Mouse (Mus musculus): ENCODE data around the gene Olfr437. TPM values are rescaled to one million over a fixed set of nuclear protein-coding genes. Genes with fewer than 3 reads are reported as not detected.
"Not testable (repeated sequence)": the region's sequence is repeated elsewhere in the genome, so short reads cannot be mapped to it uniquely, and the experiment has no call there.

Gene Olfr437
- polyA plus RNA-seq, 1 experiment from 2014 or later = not detected

DNA sequence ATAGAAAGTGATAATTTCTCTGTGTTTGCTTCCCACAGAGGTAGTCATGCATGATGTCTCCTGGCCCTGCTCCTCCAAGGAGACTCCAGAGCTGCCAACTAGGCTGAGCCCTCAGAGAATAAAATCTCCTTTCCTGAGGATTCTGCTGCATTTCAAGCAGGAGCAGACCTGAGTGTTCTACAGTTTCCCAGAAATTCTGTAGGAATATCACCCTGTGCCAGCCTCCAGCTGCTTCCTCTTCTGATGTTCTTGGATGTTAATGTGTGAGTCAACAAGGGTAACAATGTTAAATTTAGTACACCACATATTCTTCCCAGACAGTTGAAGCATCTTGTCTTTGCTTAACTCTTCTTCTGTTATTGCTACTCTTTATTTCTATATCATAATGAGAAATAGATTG is 49.8 kb downstream of the Olfr437 start, which contains the start of gene Olfr434:
Olfr434 (plus strand) TSS at position 149 of the 400 bp plus-strand sequence.
- H3K36me3 ChIP-seq (ENCODE audit: poor library complexity, severe bottlenecking); H3K9me3 ChIP-seq (replicated peaks); H3K27ac ChIP-seq; ATAC-seq; H3K4me1 ChIP-seq; H3K4me3 ChIP-seq; H3K4me2 ChIP-seq; H3K9ac ChIP-seq; H3K27me3 ChIP-seq: not testable (repeated sequence)

Other genes with a start within 250 kb of the Olfr437 start
- gene Olfr446, start 241.9 kb upstream of the Olfr437 start, polyA plus RNA-seq (2015; fragmentation: Nextera tagmentation; extraction: Ambion mirVana) = not detected in 2 replicates
- not detected in 2 replicates for gene Olfr444, start 214.2 kb upstream of the Olfr437 start, polyA plus RNA-seq (2015; fragmentation: Nextera tagmentation; extraction: Ambion mirVana)
- gene Olfr441, start 56.9 kb upstream of the Olfr437 start, polyA plus RNA-seq (2015; fragmentation: Nextera tagmentation; extraction: Ambion mirVana) = not detected in 2 replicates
- gene Olfr237-ps1, start 16.7 kb upstream of the Olfr437 start, polyA plus RNA-seq (2015; fragmentation: Nextera tagmentation; extraction: Ambion mirVana) = not detected in 2 replicates
- gene Olfr13, start 8.9 kb downstream of the Olfr437 start, polyA plus RNA-seq (2015; fragmentation: Nextera tagmentation; extraction: Ambion mirVana) = not detected in 2 replicates
- not detected in 2 replicates for gene Olfr435, start 33.9 kb downstream of the Olfr437 start, polyA plus RNA-seq (2015; fragmentation: Nextera tagmentation; extraction: Ambion mirVana)
- gene Olfr434, start 49.7 kb downstream of the Olfr437 start, polyA plus RNA-seq (2015; fragmentation: Nextera tagmentation; extraction: Ambion mirVana) = not detected in 2 replicates
- gene Olfr47, start 68.2 kb downstream of the Olfr437 start, polyA plus RNA-seq (2015; fragmentation: Nextera tagmentation; extraction: Ambion mirVana) = not detected in 2 replicates
- gene Arhgef5, start 102.3 kb downstream of the Olfr437 start, polyA plus RNA-seq (2015; fragmentation: Nextera tagmentation; extraction: Ambion mirVana) = 1.5 and 2.4 TPM in 2 replicates
- gene Nobox, start 146.3 kb downstream of the Olfr437 start, polyA plus RNA-seq (2015; fragmentation: Nextera tagmentation; extraction: Ambion mirVana) = not detected in 2 replicates

Measured in forebrain, embryonic 13.5 days (tissue).